23 mouse cellular contexts compared by ENCODE assay signal in genomic region chr7:142985146-142985545, GRCm38 (mm10). TPM values are rescaled to one million over a fixed set of nuclear protein-coding genes. Genes with fewer than 3 reads are reported as not detected.
DNase-seq lines count a peak whose midpoint lies in the region; ATAC-seq lines count a peak whose summit lies in the region.
"Had no signal": no experiment of that assay in that cellular context is flagged by ENCODE, and none has a peak within 500 bp of the region (broad histone marks: within the 10 kb centered on the region; RNA-seq: fewer than 3 reads in every experiment).

No protein-coding gene starts in this region.

- no peaks in the 10 kb centered on the region for H3K36me3 ChIP-seq in neural tube, embryonic 15.5 days
- H3K36me3 ChIP-seq: G1E had no signal

- no peaks in the 10 kb centered on the region for H3K9me3 ChIP-seq in neural tube, embryonic 15.5 days (replicated peaks)
- H3K9me3 ChIP-seq: G1E had no signal

- no peaks in the 10 kb centered on the region for H3K4me1 ChIP-seq in neural tube, embryonic 15.5 days

- WGBS in neural tube, embryonic 15.5 days: 92% methylated on average over 4 of the region's 4 CpGs

- H3K27ac ChIP-seq in neural tube, embryonic 15.5 days (replicated peaks): no peak overlapping the region

- no peak overlapping the region for H3K4me2 ChIP-seq in neural tube, embryonic 15.5 days

- ATAC-seq in granulocyte monocyte progenitor cell, adult 5-6 weeks (replicated peaks; ENCODE audit: poor library complexity, severe bottlenecking): peak; percentile 56
- peak; percentile 61 for ATAC-seq in megakaryocyte, adult 5-6 weeks (ENCODE audit: poor library complexity, severe bottlenecking)
- ATAC-seq in megakaryocyte progenitor cell, adult 5-6 weeks (replicated peaks; ENCODE audit: poor library complexity): 0 out of 2 replicates have a peak, but pooled peaks have one; percentile 21
- ATAC-seq in neural tube, embryonic 15.5 days (ENCODE audit: low FRiP score): no peak
- ATAC-seq: activated CD4-positive, CD25-positive, alpha-beta regulatory T cell, adult 4 months; CD4-positive, CD25-positive, alpha-beta regulatory T cell, adult 4 months; Patski had no signal

- H3K27me3 ChIP-seq in neural tube, embryonic 15.5 days (replicated peaks): no peaks in the 10 kb centered on the region

- DNase-seq in adrenal gland, adult 2 months: no peak
- DNase-seq in spleen, adult 18-20 months: no peak
- DNase-seq: adrenal gland, adult 8-10 months; adrenal gland, postnatal 10 days; adrenal gland, postnatal 14 days; adrenal gland, postnatal 25 days; adrenal gland, postnatal 36 days; B cell, adult 2 months; cerebellum, adult 11 months; cerebellum, adult 11-12 months; cerebellum, adult 18-20 months; cerebellum, adult 2 months had no signal

- H3K4me3 ChIP-seq in neural tube, embryonic 15.5 days (replicated peaks): no peak overlapping the region

- H3K9ac ChIP-seq in neural tube, embryonic 15.5 days (replicated peaks): no peak overlapping the region

RNA-seq across cellular contexts. Expression of gene Ascl2, which starts 16.1 kb away (rescaled TPM):
- 2.0 TPM in 2 replicates for total RNA-seq in granulocyte monocyte progenitor cell, adult 5-6 weeks (2014; fragmentation: Nextera tagmentation)
- 0.34 and 0.82 TPM in 2 replicates for total RNA-seq in granulocyte monocyte progenitor cell, adult 5-6 weeks (2017)
- total RNA-seq in megakaryocyte, adult 5-6 weeks (2015): 0.96 and 1.1 TPM in 2 replicates
- 0.40 and 2.9 TPM in 2 replicates for total RNA-seq in megakaryocyte, adult 5-6 weeks (2017)
- 0.67 and 1.0 TPM in 2 replicates for total RNA-seq in megakaryocyte progenitor cell, adult 5-6 weeks (2015)
- total RNA-seq in megakaryocyte progenitor cell, adult 5-6 weeks (2017): 0.68 TPM in 1 of 2 replicates, not detected in the other
- under 1 TPM; 0.17 to 0.35 TPM for total RNA-seq in adrenal gland, adult 2 months (2021)
- polyA plus RNA-seq in adrenal gland, adult 2 months (2012; rRNA removed): 1.9 and 3.8 TPM in 2 replicates
- polyA plus RNA-seq in neural tube, embryonic 15.5 days (2015; fragmentation: Nextera tagmentation; extraction: Ambion mirVana): 0.58 and 1.5 TPM in 2 replicates
- total RNA-seq: adrenal gland, postnatal 14 days; CH12.LX; G1E; MEL had no signal
- polyA plus RNA-seq: G1E had no signal

RNA-seq across cellular contexts. Expression of gene Tspan32, which starts 19.7 kb away (rescaled TPM):
- 140 and 158 TPM in 2 replicates for total RNA-seq in granulocyte monocyte progenitor cell, adult 5-6 weeks (2014; fragmentation: Nextera tagmentation)
- 95.1 and 117 TPM in 2 replicates for total RNA-seq in granulocyte monocyte progenitor cell, adult 5-6 weeks (2017)
- 60.9 and 70.4 TPM in 2 replicates for total RNA-seq in megakaryocyte, adult 5-6 weeks (2015)
- total RNA-seq in megakaryocyte, adult 5-6 weeks (2017): 45.6 and 47.0 TPM in 2 replicates
- total RNA-seq in megakaryocyte progenitor cell, adult 5-6 weeks (2015): 127 and 144 TPM in 2 replicates
- 98.1 and 105 TPM in 2 replicates for total RNA-seq in megakaryocyte progenitor cell, adult 5-6 weeks (2017)
- total RNA-seq in adrenal gland, adult 2 months (2021): under 1 TPM; 0.49 to 0.62 TPM
- 0.83 and 1.4 TPM in 2 replicates for polyA plus RNA-seq in adrenal gland, adult 2 months (2012; rRNA removed)
- polyA plus RNA-seq in neural tube, embryonic 15.5 days (2015; fragmentation: Nextera tagmentation; extraction: Ambion mirVana): 0.51 and 1.4 TPM in 2 replicates

RNA-seq across cellular contexts. Expression of gene Th, which starts 54.2 kb away (rescaled TPM):
- not detected in 2 replicates for total RNA-seq in granulocyte monocyte progenitor cell, adult 5-6 weeks (2014; fragmentation: Nextera tagmentation)
- total RNA-seq in granulocyte monocyte progenitor cell, adult 5-6 weeks (2017): not detected in 2 replicates
- not detected in 2 replicates for total RNA-seq in megakaryocyte, adult 5-6 weeks (2015)
- total RNA-seq in megakaryocyte, adult 5-6 weeks (2017): not detected in 2 replicates
- total RNA-seq in megakaryocyte progenitor cell, adult 5-6 weeks (2015): not detected in 2 replicates
- total RNA-seq in megakaryocyte progenitor cell, adult 5-6 weeks (2017): not detected in 2 replicates
- total RNA-seq in adrenal gland, adult 2 months (2021): 1,000 to 10,000 TPM in 1 of 2 experiments, 100 to 1,000 TPM in 1; 531 to 1,365 TPM
- 447 and 488 TPM in 2 replicates for polyA plus RNA-seq in adrenal gland, adult 2 months (2012; rRNA removed)
- polyA plus RNA-seq in neural tube, embryonic 15.5 days (2015; fragmentation: Nextera tagmentation; extraction: Ambion mirVana): 8.6 and 10.4 TPM in 2 replicates
- total RNA-seq: CH12.LX, G1E, MEL had no signal
- polyA plus RNA-seq: activated CD4-positive, CD25-positive, alpha-beta regulatory T cell, adult 4 months; C2C12; CD4-positive, CD25-positive, alpha-beta regulatory T cell, adult 4 months; G1E; Patski had no signal

Comparison
In these comparisons a context has a peak if more than half of its experiments do, and no peak if none do; other contexts are left out.
1. RNA of gene Tspan32, which starts 19.7 kb away (total RNA-seq): 95.1 to 158 TPM in granulocyte monocyte progenitor cell, adult 5-6 weeks, 98.1 to 144 TPM in megakaryocyte progenitor cell, adult 5-6 weeks and 45.6 to 70.4 TPM in megakaryocyte, adult 5-6 weeks; 0.49 to 0.62 TPM in adrenal gland, adult 2 months; every median in the first group is over 10 times any median in the second.
2. RNA of gene Th, which starts 54.2 kb away (total RNA-seq): 531 to 1,365 TPM in adrenal gland, adult 2 months; not detected in granulocyte monocyte progenitor cell, adult 5-6 weeks, not detected in megakaryocyte, adult 5-6 weeks and not detected in megakaryocyte progenitor cell, adult 5-6 weeks; every median in the first group is over 100 times any median in the second.